ENCODE assay signal across 35 mouse cellular contexts in genomic region chr1:44806368-44806767, GRCm38 (mm10).
"Had no signal": no experiment of that assay in that cellular context is flagged by ENCODE, and none has a peak within 500 bp of the region (broad histone marks: within the 10 kb centered on the region; RNA-seq: fewer than 3 reads in every experiment).

No protein-coding gene starts in this region.

- DNase-seq: heart, adult 2 months; heart, postnatal 10 days; heart, postnatal 14 days; heart, postnatal 36 days; heart, postnatal 4 days; kidney, adult 11 months; kidney, adult 18-20 months; kidney, adult 2 months; kidney, adult 8-10 months; kidney, adult 9 months; kidney, postnatal 10 days; kidney, postnatal 14 days; kidney, postnatal 25 days; kidney, postnatal 36 days; kidney, postnatal 4 days; layer of hippocampus, adult 9-11 months had no signal

- H3K27me3 ChIP-seq: heart, embryonic 12.5 days; heart, embryonic 13.5 days; heart, embryonic 15.5 days; hindbrain, embryonic 12.5 days; hindbrain, embryonic 13.5 days; hindbrain, embryonic 15.5 days; intestine, embryonic 15.5 days; kidney, embryonic 15.5 days had no signal

- H3K9ac ChIP-seq: heart, embryonic 12.5 days; heart, embryonic 13.5 days; heart, embryonic 15.5 days; hindbrain, embryonic 12.5 days; hindbrain, embryonic 13.5 days; hindbrain, embryonic 14.5 days; hindbrain, embryonic 15.5 days; intestine, embryonic 15.5 days; kidney, embryonic 15.5 days had no signal

- H3K4me1 ChIP-seq: heart, embryonic 10.5 days; heart, embryonic 12.5 days; heart, embryonic 13.5 days; heart, embryonic 15.5 days; hindbrain, embryonic 10.5 days; hindbrain, embryonic 12.5 days; hindbrain, embryonic 13.5 days; hindbrain, embryonic 15.5 days; intestine, embryonic 15.5 days; kidney, embryonic 15.5 days had no signal

- ATAC-seq: hindbrain, embryonic 16.5 days; hindbrain, postnatal 0 days; inflammation-experienced regulatory T-cells, adult 6 months; intestine, embryonic 15.5 days; intestine, embryonic 16.5 days; intestine, postnatal 0 days had no signal

- H3K9me3 ChIP-seq: heart, embryonic 10.5 days; heart, embryonic 12.5 days; heart, embryonic 13.5 days; heart, embryonic 15.5 days; hindbrain, embryonic 10.5 days; hindbrain, embryonic 12.5 days; hindbrain, embryonic 13.5 days; hindbrain, embryonic 15.5 days; intestine, embryonic 15.5 days; kidney, embryonic 15.5 days had no signal

- H3K4me3 ChIP-seq: heart, adult 2 months; heart, embryonic 10.5 days; heart, embryonic 12.5 days; heart, embryonic 13.5 days; heart, embryonic 15.5 days; hindbrain, embryonic 10.5 days; hindbrain, embryonic 12.5 days; hindbrain, embryonic 13.5 days; hindbrain, embryonic 15.5 days; intestine, embryonic 15.5 days; kidney, embryonic 15.5 days; layer of hippocampus, adult 2 months had no signal

- H3K4me2 ChIP-seq: heart, embryonic 11.5 days; heart, embryonic 12.5 days; heart, embryonic 13.5 days; heart, embryonic 15.5 days; hindbrain, embryonic 12.5 days; hindbrain, embryonic 13.5 days; hindbrain, embryonic 14.5 days; hindbrain, embryonic 15.5 days; intestine, embryonic 15.5 days; kidney, embryonic 15.5 days had no signal

- H3K27ac ChIP-seq: heart, adult 2 months; heart, embryonic 10.5 days; heart, embryonic 13.5 days; heart, embryonic 15.5 days; hindbrain, embryonic 10.5 days; hindbrain, embryonic 12.5 days; hindbrain, embryonic 13.5 days; hindbrain, embryonic 14.5 days; hindbrain, embryonic 15.5 days; hindbrain, postnatal 0 days; intestine, embryonic 15.5 days; kidney, embryonic 15.5 days; kidney, postnatal 0 days; layer of hippocampus, adult 2 months had no signal

- H3K36me3 ChIP-seq: heart, embryonic 10.5 days; heart, embryonic 12.5 days; heart, embryonic 13.5 days; heart, embryonic 15.5 days; hindbrain, embryonic 10.5 days; hindbrain, embryonic 12.5 days; hindbrain, embryonic 13.5 days; hindbrain, embryonic 15.5 days; intestine, embryonic 15.5 days; kidney, embryonic 15.5 days had no signal
